Mouse (Mus musculus) left cerebral cortex, postnatal 4 days (tissue): ENCODE measurements around the gene Hnrnpr. TPM values are rescaled to one million over a fixed set of nuclear protein-coding genes. Genes with fewer than 3 reads are reported as not detected.

Experiments used
- DNase-seq: peaks from one replicate; pipeline ENCODE4 v3.0.0-alpha.2; 2022
- intact Hi-C: fragments of 180-260 bp; cut with DNase I; formaldehyde crosslinking; loops from one replicate; pipeline ENCODE4 v1.15.1; 2025
- total RNA-seq, 2 experiments: library from RNA; stranded (reverse); gene quantifications; 2 replicates each; pipeline ENCODE4 v1.2.3; 2021

Gene Hnrnpr
- total RNA-seq, 2 experiments from 2014 or later: 158 to 159 TPM

DNA sequence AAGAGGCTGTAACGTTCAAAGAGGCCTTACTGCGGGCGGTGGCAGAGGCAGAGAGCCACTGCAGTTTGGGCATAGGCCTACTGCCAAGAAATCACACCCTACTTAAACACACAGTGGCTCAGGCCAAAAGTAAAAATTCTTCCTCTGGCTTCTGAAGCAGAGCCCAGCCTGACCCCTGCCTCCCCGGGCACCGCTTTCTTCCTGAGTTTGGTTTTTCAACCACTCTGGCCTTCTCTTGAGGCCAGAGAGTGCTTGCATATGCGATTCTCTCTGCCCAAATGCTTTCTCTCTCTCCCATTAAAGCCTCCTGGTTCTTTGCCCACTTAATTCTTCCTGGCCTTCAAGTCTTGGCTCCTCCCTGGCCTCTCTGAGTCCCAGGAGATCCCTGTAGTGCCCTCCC, 73.1 kb downstream of the Hnrnpr start:
- no peak for DNase-seq
- intact Hi-C loops: loop anchor here (10.0 kb wide), 1 partner anchor 131 kb away; no protein-coding TSS in a partner anchor

DNA sequence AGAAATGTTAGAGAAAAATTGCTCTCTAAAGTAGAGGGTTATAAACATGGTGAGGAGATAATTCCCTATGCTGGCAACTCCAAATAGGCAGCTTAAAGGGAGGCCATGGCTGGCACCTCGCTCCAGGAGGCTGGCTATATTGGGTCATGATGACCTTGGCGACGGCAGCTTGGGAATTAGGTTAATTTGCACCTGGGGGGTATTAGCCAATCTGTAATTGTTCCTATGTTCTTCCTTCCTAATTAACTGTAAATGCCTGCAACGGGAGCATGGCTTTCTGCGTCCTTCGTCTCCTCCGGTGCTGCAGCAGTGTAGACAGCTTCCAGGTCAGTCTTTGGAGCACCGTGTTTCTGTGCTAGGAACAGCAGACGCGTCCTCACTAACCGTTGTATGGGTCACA, 76.5 kb downstream of the Hnrnpr start:
- DNase-seq: no peak
- intact Hi-C loops: loop anchor here (10.0 kb wide), 1 partner anchor 128 kb away; no protein-coding TSS in a partner anchor

DNA sequence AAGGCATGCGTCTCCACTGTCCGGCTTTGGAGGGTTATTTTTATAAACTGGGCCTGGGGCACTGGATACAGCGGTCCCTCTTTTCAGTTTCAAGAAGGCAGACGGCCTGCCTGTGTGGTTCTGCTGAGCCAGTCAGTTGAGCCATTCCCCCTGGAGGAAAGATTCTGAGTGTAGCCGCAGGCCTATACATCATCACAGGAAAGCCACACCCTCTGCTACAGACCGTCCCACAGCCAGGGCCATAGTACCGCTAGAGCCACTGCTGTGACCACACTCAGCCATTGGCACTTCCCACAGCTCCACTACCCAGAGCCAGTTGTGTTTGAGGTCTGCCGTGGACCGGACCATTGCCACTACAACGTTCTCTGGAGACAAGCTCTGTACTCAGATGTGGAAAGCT, 91.1 kb downstream of the Hnrnpr start:
- no peak for DNase-seq
- intact Hi-C loops: no loop called here

DNA sequence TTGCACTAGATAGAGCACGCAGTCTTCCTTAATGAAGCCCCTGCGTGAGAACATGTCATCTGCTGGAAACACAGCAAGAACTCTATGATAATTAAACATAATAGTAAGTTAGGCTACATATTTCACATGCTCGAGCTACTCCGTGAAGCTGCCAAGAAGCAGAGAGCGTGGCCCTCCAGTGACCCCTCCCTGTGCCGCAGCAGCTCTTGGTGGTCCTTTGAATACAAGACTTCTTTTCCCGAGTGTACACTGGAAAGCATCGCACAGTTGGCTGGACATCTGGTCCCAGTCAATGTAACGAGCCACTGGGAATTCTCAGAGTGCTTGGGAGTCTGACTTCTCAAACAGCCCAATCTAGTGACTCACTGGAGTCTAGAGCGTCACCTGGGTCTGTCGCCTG, 97.1 kb downstream of the Hnrnpr start:
- no peak for DNase-seq
- intact Hi-C loops: no loop called here

Other genes with a start within 250 kb of the Hnrnpr start
- gene Id3, start 167.4 kb upstream of the Hnrnpr start, total RNA-seq: 10 to 100 TPM; 50.9 to 52.7 TPM
- 1 to 10 TPM; 1.4 to 1.5 TPM for gene E2f2, start 138.5 kb upstream of the Hnrnpr start, total RNA-seq
- gene Asap3, start 104.6 kb upstream of the Hnrnpr start, total RNA-seq: 1 to 10 TPM; 4.2 to 4.9 TPM
- gene Tcea3, start 63.2 kb upstream of the Hnrnpr start, total RNA-seq: 1 to 10 TPM in 1 of 2 experiments, under 1 TPM in 1; 0.92 to 1.2 TPM
- gene Zfp46, start 26.3 kb upstream of the Hnrnpr start, total RNA-seq: 100 to 1,000 TPM; 102 to 108 TPM
- gene Htr1d, start 112.6 kb downstream of the Hnrnpr start, total RNA-seq: 1 to 10 TPM; 3.0 to 3.4 TPM
- under 1 TPM; 0.46 to 0.58 TPM for gene 6030445D17Rik, start 151.3 kb downstream of the Hnrnpr start, total RNA-seq
- gene Luzp1, start 158.8 kb downstream of the Hnrnpr start, total RNA-seq: 10 to 100 TPM; 24.6 to 33.8 TPM